Mouse (Mus musculus) adrenal gland, postnatal 14 days (tissue): ENCODE data around the gene Olfr507. TPM values are rescaled to one million over a fixed set of nuclear protein-coding genes. Genes with fewer than 3 reads are reported as not detected.
"Not testable (repeated sequence)": the region's sequence is repeated elsewhere in the genome, so short reads cannot be mapped to it uniquely, and the experiment has no call there.

Source experiments
- DNase-seq: peaks from one replicate; pipeline ENCODE4 v3.0.0; 2021; ENCODE audit warnings: mixed read lengths
- long read RNA-seq, 2 experiments: library from polyadenylated mRNA; stranded (forward); transcript quantifications; one replicate each; pipeline ENCODE4 v2.0.0; 2021
- total RNA-seq: library from RNA; stranded (reverse); gene quantifications from 2 replicates; pipeline ENCODE4 v1.2.3, GENCODE M21; 2021

The Olfr507 gene
- not detected in 2 replicates for total RNA-seq
- long read RNA-seq, experiment 1, result 0 reads
- long read RNA-seq, experiment 2, result 0 reads

- no peak for DNase-seq
Measured at GRCm38 (mm10) chr7:108621514-108621913, at the start of gene Olfr507. Olfr507 (plus strand) TSS chr7:108621814.

- no peak for DNase-seq
Measured at GRCm38 (mm10) chr7:108589797-108590196, 31.8 kb upstream of the Olfr507 start.

DNA sequence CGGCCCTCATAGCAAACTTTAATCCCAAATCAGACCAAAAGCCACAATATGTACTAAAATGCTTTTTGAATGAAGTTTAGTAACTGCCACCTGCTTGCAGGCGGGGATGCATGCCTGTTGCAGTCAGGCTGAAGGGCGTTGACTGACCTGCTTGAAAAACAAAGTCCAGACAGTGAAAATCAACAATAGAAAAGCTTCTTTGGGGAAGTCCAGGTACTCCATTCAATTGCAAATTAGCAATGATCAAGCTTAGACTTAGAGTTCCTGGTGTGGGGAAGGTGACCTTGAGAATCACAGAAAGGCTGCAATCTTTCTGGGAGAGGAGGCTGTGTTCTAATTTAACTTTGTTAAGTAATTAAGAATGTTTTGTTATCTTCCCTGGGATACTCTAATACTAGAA lies 19.7 kb upstream of the Olfr507 start:
- not testable (repeated sequence) for DNase-seq

- no peak for DNase-seq
Measured at GRCm38 (mm10) chr7:108610487-108610886, 11.1 kb upstream of the Olfr507 start, which contains the start of gene Olfr506. Olfr506 (plus strand) TSS chr7:108610787.

- no peak for DNase-seq
Measured at GRCm38 (mm10) chr7:108614110-108614509, 7.5 kb upstream of the Olfr507 start.

DNA sequence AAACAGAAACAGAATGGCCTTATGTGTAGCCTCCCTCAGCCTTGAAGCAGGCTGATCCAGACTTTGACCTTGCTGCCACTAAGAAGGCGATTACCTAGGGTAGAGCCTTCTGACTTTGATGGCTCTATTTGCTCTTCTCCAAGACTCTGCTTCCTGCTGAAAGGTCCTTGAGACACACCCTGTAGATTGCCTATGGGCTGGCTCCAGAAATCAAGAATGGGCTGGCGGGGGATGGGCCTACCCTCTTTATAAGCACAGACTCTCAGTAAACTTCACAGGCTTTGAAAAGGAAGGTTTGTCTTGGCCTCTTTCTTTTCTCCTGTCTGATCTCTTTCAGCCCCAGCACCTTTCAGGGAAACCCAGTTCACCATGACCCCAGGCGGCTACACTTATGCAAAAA lies 4.8 kb upstream of the Olfr507 start:
- DNase-seq, result not testable (repeated sequence)

GRCm38 (mm10) chr7:108629694-108630093 lies 8.1 kb downstream of the Olfr507 start, which contains the start of gene Olfr508:
Olfr508 (plus strand) TSS chr7:108629994.
- DNase-seq, result no peak

DNA sequence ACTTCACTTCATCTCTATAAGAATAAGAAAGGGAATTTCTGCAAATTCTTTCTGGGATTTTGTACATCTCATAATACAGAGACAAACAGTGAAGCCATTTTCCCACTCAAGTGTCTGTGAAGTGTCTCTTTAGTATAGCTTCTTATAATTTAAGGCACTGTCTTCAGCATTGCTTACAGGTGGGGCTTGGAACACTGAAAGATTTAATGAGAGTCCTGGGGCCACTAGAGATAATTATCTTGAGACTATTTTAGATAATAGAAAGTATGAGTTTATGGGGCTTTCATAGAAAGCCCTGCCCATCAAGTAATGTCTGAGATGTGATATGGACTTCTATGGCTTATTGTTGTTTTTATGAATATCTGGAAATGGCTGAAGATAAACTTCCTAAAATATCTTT lies 30.2 kb downstream of the Olfr507 start, which contains the start of gene Olfr509:
Gene Olfr509 (minus strand): TSS at position 101 of the 400 bp plus-strand sequence.
- DNase-seq, result no peak

GRCm38 (mm10) chr7:108662419-108662818 lies 40.8 kb downstream of the Olfr507 start:
- no peak for DNase-seq

DNA sequence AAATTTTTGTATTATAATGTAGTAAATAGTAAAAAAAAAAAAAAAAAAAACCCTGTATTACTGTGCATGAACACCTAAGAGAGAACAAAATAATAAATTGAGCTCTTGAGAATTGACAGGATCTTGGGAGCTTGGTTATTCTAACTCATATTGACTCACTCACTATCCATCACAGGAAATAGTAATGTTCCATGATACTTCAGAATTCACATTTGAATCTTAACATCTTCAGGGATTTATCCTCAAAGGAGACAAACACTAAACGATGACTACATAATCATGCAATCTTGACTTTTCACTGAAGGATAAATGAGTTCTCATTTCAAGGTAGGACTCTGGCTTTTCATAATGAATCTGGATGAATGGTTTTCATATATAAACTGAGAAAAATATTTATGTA lies 44.5 kb downstream of the Olfr507 start, which contains the start of gene Olfr510:
Gene Olfr510 (plus strand): TSS at position 301 of the 400 bp plus-strand sequence.
- no peak for DNase-seq

DNA sequence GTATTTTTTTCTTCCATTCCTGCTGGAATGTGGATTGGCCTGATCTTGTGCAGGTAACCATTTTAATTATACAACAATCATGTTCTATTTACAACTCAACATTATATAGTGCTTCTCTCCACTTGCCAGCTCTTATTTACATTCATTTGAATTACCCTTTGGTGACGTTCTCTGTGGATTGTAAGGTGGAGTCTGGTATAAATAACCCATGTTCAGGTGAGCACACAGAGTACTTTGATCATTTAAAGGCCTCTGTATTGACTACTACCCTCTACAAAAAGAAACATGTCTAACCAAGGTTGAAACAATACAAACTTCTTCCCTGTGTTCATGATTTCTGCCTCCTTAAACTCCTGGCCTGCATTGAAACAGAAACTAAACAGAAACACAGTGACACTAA lies 49.4 kb downstream of the Olfr507 start:
- no peak for DNase-seq

Other genes starting within 250 kb of the Olfr507 start
- gene Olfr495, start 228.6 kb upstream of the Olfr507 start, total RNA-seq, result not detected in 2 replicates
- not detected in 2 replicates for gene Olfr497, start 201.4 kb upstream of the Olfr507 start, total RNA-seq
- not detected in 2 replicates for gene Olfr498, start 156.5 kb upstream of the Olfr507 start, total RNA-seq
- gene Olfr502, start 96.7 kb upstream of the Olfr507 start, total RNA-seq, result not detected in 2 replicates
- not detected in 2 replicates for gene Olfr503, start 77.3 kb upstream of the Olfr507 start, total RNA-seq
- gene Olfr504, start 56.0 kb upstream of the Olfr507 start, total RNA-seq, result not detected in 2 replicates
- not detected in 2 replicates for gene Olfr506, start 11.0 kb upstream of the Olfr507 start, total RNA-seq
- gene Olfr508, start 8.2 kb downstream of the Olfr507 start, total RNA-seq, result not detected in 2 replicates
- not detected in 2 replicates for gene Olfr509, start 30.1 kb downstream of the Olfr507 start, total RNA-seq
- not detected in 2 replicates for gene Olfr510, start 44.6 kb downstream of the Olfr507 start, total RNA-seq
- gene Olfr512, start 91.5 kb downstream of the Olfr507 start, total RNA-seq, result not detected in 2 replicates
- not detected in 2 replicates for gene Olfr513, start 129.2 kb downstream of the Olfr507 start, total RNA-seq
- not detected in 2 replicates for gene Olfr514, start 204.2 kb downstream of the Olfr507 start, total RNA-seq
- not detected in 2 replicates for gene Olfr516, start 228.7 kb downstream of the Olfr507 start, total RNA-seq